Mouse (Mus musculus) skeletal muscle tissue, postnatal 0 days (tissue): ENCODE results near the gene Abhd16a. TPM values are rescaled to one million over a fixed set of nuclear protein-coding genes. Genes with fewer than 3 reads are reported as not detected.

Experiments
- polyA plus RNA-seq: library from polyadenylated mRNA; unstranded; fragments of >200 nt; fragmentation: Nextera tagmentation; extraction: Ambion mirVana; gene quantifications from 2 replicates; pipeline ENCODE4 v1.2.1, GENCODE M21; 2015

The Abhd16a gene
- polyA plus RNA-seq, result 87.8 and 89.8 TPM in 2 replicates

DNA sequence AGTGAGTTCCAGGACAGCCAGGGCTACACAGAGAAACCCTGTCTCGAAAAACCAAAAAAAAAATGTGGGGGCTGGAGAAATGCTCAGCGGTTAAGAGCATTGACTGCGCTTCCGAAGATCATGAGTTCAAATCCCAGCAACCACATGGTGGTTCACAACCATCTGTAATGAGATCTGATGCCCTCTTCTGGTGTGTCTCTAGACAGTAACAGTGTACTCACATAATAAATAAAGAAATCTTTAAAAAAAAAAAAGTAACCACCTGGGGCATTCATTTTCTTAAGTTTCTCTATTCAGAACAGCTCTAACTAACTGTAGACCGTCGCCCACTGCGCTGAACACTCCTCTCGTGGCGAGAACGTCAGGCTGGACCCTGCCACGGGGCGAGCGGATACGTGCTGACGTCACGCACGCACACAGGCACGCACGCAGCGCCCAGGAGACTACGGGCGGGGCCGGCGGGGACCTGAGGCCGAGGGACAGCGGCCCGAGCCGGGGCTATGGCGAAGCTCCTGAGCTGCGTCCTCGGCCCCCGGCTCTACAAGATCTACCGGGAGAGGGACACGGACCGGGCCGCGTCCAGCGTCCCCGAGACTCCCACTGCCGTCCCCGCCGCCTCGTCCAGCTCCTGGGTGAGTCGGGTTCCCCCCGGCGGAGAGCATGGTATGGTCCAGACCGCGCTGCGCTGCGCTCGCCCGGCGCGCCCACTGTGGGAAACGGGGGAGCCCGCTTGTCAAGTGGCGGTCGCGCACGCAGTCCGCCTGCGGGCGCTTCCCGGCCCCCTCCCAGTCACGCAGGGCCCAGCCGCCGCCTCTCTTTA, at the start of gene Abhd16a:
TSS of gene Abhd16a (plus strand) at position 439 of the 820 bp plus-strand sequence.

DNA sequence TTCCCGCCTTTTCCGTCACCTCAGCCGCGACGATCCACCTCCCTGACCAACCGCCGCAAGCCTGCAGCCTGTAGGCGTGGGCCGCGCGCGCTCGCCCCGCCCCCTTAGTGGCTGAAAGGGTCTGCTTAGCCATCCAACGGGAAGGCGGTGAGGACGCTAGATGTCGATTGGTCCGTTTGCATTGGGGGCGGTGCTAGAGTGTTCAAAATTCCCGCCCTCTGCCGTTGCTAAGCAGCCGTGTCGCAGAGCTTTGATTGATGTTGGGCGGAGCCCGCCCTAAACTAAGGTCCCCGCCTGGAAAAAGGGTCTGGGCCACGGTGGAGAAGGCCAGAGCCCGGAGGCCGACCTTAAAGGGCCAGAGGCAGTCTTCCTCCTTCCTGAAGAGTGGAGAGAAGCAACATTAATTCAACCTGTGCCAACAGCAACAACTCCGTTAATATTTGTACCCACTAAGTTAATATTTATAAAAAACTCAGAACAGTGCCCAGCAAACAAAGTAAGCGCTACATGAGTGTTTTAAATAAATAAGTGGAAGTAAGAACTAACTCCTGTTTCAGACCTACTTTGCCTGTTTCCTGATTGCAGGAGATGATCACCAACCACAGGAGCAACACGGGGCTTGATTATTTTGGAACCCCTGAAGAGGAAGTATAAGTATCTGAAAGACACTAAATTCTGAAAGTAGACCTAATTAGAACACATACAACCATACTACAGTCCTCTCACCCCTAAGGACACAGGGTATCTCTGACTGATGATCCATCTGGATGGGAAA, 42.2 kb upstream of the Abhd16a start, which contains the start of gene Msh5:
TSS of gene Msh5 (minus strand) at position 65 of the 775 bp plus-strand sequence.

DNA sequence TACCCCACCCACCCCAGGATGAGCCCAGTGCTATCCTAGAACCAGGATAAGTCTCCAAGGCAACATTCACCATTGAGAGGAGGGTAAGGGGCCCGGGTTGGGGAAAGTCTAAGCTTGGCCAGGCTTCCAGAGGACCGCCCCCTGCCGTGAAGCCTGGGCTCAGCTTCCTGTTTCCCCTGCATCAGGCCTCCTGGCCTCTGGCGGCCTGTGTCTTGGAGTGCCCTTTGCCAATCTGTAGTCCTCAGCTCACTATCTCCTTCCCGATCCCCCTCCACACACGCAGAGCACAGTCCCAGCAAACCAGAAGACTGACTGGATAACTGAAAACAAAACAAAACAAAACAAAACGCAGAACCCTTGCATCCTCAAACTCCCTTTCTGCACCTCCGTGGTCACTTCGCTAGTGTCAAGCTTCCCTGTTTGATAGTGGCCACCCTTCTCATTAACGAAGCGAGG, 39.5 kb upstream of the Abhd16a start, which contains the start of gene Clic1:
TSS of gene Clic1 (plus strand) at position 406 of the 456 bp plus-strand sequence.

GRCm38 (mm10) chr17:35058911-35059892, 29.9 kb upstream of the Abhd16a start, which contains the start of gene Ddah2:
Ddah2 (plus strand) TSS chr17:35059035.

DNA sequence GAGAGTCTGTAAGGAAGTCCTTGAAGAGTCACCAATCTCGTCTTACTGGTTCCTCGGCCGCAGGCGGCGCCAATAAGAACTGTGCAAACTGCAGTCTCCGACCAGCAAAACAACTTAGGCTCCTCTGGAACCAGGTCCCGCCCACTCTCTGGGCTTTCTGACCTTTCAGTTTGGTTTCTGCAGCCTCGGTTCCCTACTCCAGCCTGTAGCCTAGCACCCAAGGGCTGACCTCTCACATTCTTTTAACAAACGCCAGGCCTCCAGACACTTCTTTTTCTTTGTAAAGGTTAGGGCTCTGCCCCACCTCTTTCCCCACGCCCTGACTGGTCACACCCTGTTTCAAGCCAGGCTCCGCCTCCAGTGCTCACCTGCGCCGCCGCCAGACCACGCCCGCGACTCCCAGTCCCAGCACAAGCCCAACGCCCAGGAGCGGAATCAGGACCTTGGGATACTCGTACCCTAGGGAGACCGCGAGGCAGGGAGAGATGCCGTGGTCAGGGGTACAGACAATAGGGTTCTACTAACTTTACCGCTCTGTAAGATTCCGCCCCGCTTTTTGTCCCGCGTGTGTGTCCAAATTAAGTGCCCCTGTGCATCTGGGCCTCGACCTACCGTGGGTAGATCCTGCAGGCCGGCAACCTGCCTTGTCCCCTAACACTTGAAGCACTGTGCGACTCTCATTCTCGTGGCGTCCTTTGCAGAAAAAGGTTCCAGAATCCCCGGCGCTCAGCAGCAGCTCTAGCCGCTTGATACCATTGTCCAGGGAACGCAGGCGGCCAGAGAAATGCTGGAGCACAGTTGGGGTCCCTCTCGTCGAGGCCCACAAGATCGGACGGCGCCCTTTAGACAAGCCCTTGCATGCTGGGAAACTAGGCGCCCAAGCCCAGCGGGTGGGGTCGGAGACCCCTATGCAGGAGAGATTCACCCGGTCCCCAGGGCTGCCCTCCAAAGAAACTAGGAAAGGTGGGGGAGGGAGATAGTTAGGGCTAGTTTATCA, 23.8 kb upstream of the Abhd16a start, which contains the start of gene Ly6g6c:
TSS of gene Ly6g6c (plus strand) at position 438 of the 997 bp plus-strand sequence.

GRCm38 (mm10) chr17:35066084-35066483, 23.0 kb upstream of the Abhd16a start, which contains the start of gene Mpig6b:
Mpig6b (minus strand) TSS chr17:35066184.

DNA sequence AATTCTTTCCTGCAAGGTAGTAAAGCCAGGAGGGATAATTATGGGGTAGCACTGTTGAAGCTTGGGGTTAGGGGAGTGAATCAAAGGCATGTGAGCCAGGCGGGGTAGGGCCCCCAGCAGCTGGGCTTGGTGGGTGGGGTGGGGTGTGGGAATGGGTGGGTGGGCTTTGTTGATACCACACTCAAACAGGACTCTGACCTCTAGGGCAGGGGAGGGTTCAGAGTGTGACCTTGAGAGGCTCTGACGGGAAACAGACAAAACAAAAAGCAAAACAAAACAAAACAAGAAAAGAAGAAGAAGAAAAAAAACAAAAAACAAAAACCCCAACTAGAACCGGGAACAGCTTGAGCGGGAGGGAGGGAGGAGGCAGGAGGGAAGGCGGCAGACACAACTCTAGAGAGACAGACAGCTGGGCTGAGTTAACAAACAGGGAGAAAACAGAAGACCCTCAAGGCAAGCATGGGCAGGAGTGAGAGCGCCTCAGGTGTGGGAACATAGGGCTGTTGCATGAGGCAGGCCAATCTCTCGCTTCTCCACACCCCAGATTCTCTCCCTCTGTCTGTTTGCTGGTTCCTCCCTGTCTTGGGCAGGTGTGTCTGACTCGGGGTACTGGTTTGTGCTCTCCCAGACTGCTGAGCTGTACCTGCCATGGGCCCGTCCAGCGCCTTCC, 12.4 kb upstream of the Abhd16a start, which contains the start of gene Ly6g6e:
TSS of gene Ly6g6e (plus strand) at position 396 of the 670 bp plus-strand sequence.

DNA sequence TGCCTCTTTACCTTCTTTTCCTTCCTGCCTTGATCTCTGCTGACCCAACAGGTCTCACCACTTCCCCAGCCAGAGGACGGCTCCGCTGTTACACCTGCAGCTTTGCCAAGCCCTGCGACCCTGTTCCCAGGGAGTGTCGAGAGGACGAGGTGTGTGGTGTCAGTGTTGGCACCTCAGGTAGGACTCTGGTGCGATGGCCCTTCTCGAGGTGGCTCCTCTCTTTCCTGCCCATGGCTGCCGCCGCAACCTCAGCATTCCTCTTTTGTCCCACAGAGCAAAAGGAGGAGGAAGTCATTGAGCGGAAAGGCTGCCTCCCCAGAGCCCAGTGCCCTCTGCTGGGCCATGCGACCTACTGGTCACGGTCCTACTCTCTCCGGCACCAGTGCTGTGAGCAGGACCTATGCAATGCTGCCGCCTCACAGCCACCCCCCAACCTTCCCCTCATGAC, 11.3 kb upstream of the Abhd16a start, which contains the start of gene Ly6g6d:
TSS of gene Ly6g6d (minus strand) at position 280 of the 448 bp plus-strand sequence.

DNA sequence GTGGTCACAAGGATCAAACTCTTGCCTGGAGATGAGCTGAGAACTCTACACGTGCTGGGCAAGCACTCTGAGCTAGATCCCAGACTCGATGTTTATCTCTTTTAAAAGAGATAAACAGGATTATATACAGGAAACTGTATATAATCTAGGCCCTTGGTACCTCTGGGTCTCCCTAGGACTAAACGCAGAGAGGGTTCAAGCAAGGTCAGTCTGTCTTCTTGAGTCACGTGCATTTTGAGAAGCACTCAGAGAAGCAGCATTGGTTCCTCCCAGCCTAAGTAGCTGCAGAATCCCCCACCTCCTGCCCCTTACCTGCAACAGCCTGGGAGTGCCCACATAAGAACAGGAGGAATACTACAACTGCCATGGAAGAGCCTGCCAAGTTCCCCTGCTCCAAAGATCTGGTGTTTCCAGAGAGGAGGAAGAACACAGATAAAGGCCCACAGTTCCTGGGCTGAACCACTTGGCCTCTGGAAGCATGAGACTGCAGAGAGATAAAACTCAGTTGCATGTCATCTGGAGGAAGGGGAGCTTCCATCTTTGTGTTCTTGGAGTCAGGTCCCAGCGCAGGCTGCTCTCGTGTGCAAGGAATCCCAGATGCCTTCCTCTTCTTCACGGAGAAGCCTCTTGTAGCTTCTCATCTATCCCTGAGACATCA, 3.7 kb upstream of the Abhd16a start, which contains the start of gene Ly6g6f:
TSS of gene Ly6g6f (minus strand) at position 403 of the 658 bp plus-strand sequence.

GRCm38 (mm10) chr17:35108097-35108496, 19.0 kb downstream of the Abhd16a start, which contains the start of gene Ly6g5c:
Ly6g5c (plus strand) TSS chr17:35108279.

GRCm38 (mm10) chr17:35115046-35116019, 26.3 kb downstream of the Abhd16a start, which contains the start of gene Ly6g5b:
Ly6g5b (minus strand) TSS chr17:35115428.

GRCm38 (mm10) chr17:35121143-35121799, 32.2 kb downstream of the Abhd16a start, which contains the start of gene Gpank1:
Gpank1 (plus strand) TSS chr17:35121455.

DNA sequence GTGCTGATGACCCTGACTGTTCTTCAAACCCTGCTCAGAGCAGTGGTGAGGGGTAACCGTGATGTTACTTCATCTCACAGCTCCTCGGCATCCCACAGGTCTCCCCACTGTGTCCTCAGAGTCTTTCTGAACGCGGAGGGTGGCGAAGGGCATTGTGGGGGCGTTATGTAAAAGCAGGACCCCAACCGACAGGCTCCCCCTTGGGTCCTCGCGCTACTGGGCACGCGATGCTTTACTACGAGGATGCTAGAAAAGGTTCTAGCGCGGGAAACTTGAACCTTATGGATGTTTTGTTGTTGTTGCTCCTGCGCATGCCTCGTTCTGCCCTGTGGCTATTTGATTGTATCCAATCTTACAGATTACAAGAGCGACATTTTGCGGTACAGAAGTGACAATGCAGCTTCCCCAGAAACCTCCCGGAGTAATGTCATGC, 32.8 kb downstream of the Abhd16a start, which contains the start of gene Csnk2b:
TSS of gene Csnk2b (minus strand) at position 183 of the 433 bp plus-strand sequence.

GRCm38 (mm10) chr17:35126206-35126611, 37.1 kb downstream of the Abhd16a start, which contains the start of gene D17H6S53E:
D17H6S53E (plus strand) TSS chr17:35126373.

GRCm38 (mm10) chr17:35131500-35132173, 42.6 kb downstream of the Abhd16a start, which contains the start of gene Apom:
Apom (minus strand) TSS chr17:35132050.

